ENCODE assay signal across 32 mouse cellular contexts in genomic region chr5:27034858-27035257, GRCm38 (mm10).
"Had no signal": no experiment of that assay in that cellular context is flagged by ENCODE, and none has a peak within 500 bp of the region (broad histone marks: within the 10 kb centered on the region; RNA-seq: fewer than 3 reads in every experiment).

No protein-coding gene starts in this region.

- H3K9me3 ChIP-seq: limb, embryonic 10.5 days; limb, embryonic 12.5 days; limb, embryonic 13.5 days; limb, embryonic 15.5 days; liver, embryonic 12.5 days; liver, embryonic 13.5 days; liver, embryonic 15.5 days; lung, embryonic 15.5 days; midbrain, embryonic 10.5 days; midbrain, embryonic 12.5 days; midbrain, embryonic 13.5 days; midbrain, embryonic 15.5 days; neural tube, embryonic 12.5 days had no signal

- H3K4me3 ChIP-seq: limb, embryonic 10.5 days; limb, embryonic 12.5 days; limb, embryonic 13.5 days; limb, embryonic 15.5 days; liver, embryonic 12.5 days; liver, embryonic 13.5 days; liver, embryonic 15.5 days; lung, embryonic 15.5 days; megakaryocyte, embryonic 14.5 days; midbrain, embryonic 10.5 days; midbrain, embryonic 12.5 days; midbrain, embryonic 13.5 days; midbrain, embryonic 15.5 days; myocyte; neural tube, embryonic 12.5 days had no signal

- DNase-seq: left cerebral cortex, postnatal 4 days; liver; liver, embryonic 13.5 days; liver, postnatal 0 days; lung, adult 18-20 months; lung, adult 2 months; lung, postnatal 10 days; lung, postnatal 14 days; lung, postnatal 36 days; lung, postnatal 4 days; midbrain, embryonic 14.5 days had no signal

- H3K27ac ChIP-seq: limb, embryonic 10.5 days; limb, embryonic 12.5 days; limb, embryonic 13.5 days; limb, embryonic 15.5 days; liver, embryonic 12.5 days; liver, embryonic 13.5 days; liver, embryonic 14.5 days; liver, embryonic 15.5 days; lung, embryonic 15.5 days; macrophage; midbrain, embryonic 10.5 days; midbrain, embryonic 12.5 days; midbrain, embryonic 13.5 days; midbrain, embryonic 15.5 days; neural tube, embryonic 12.5 days had no signal

- H3K4me1 ChIP-seq: limb, embryonic 10.5 days; limb, embryonic 12.5 days; limb, embryonic 13.5 days; limb, embryonic 15.5 days; liver, embryonic 12.5 days; liver, embryonic 13.5 days; liver, embryonic 15.5 days; lung, embryonic 15.5 days; megakaryocyte, embryonic 14.5 days; midbrain, embryonic 10.5 days; midbrain, embryonic 12.5 days; midbrain, embryonic 13.5 days; midbrain, embryonic 15.5 days; neural tube, embryonic 12.5 days had no signal

- H3K27me3 ChIP-seq: limb, embryonic 12.5 days; limb, embryonic 13.5 days; limb, embryonic 15.5 days; liver, embryonic 12.5 days; liver, embryonic 13.5 days; liver, embryonic 15.5 days; lung, embryonic 15.5 days; megakaryocyte, embryonic 14.5 days; midbrain, embryonic 12.5 days; midbrain, embryonic 13.5 days; midbrain, embryonic 15.5 days; neural tube, embryonic 12.5 days had no signal

- H3K36me3 ChIP-seq: limb, embryonic 10.5 days; limb, embryonic 12.5 days; limb, embryonic 13.5 days; limb, embryonic 15.5 days; liver, embryonic 12.5 days; liver, embryonic 13.5 days; liver, embryonic 15.5 days; lung, embryonic 15.5 days; midbrain, embryonic 10.5 days; midbrain, embryonic 12.5 days; midbrain, embryonic 13.5 days; midbrain, embryonic 15.5 days; neural tube, embryonic 12.5 days had no signal

- ATAC-seq: liver, embryonic 12.5 days; liver, postnatal 0 days; lung, postnatal 0 days; midbrain, embryonic 13.5 days; midbrain, embryonic 15.5 days; midbrain, embryonic 16.5 days had no signal

- H3K4me2 ChIP-seq: limb, embryonic 12.5 days; limb, embryonic 13.5 days; limb, embryonic 15.5 days; liver, embryonic 11.5 days; liver, embryonic 12.5 days; liver, embryonic 13.5 days; liver, embryonic 15.5 days; lung, embryonic 14.5 days; lung, embryonic 15.5 days; midbrain, embryonic 11.5 days; midbrain, embryonic 12.5 days; midbrain, embryonic 13.5 days; midbrain, embryonic 15.5 days; neural tube, embryonic 12.5 days had no signal

- H3K9ac ChIP-seq: limb, embryonic 12.5 days; limb, embryonic 13.5 days; limb, embryonic 15.5 days; liver, embryonic 12.5 days; liver, embryonic 13.5 days; liver, embryonic 14.5 days; liver, embryonic 15.5 days; liver, postnatal 0 days; lung, embryonic 14.5 days; lung, embryonic 15.5 days; midbrain, embryonic 12.5 days; midbrain, embryonic 13.5 days; midbrain, embryonic 15.5 days; neural tube, embryonic 12.5 days had no signal
